Mouse (Mus musculus) adrenal gland, adult 8-10 months (tissue): ENCODE measurements around the gene Myo15. TPM values are rescaled to one million over a fixed set of nuclear protein-coding genes. Genes with fewer than 3 reads are reported as not detected.
A peak's percentile ranks its signal among the peaks of the same experiment; 100 is the strongest.
"Not testable (repeated sequence)": the region's sequence is repeated elsewhere in the genome, so short reads cannot be mapped to it uniquely, and the experiment has no call there.

Experiments used
- DNase-seq: peaks from one replicate; pipeline ENCODE4 v3.0.0; 2022
- total RNA-seq, 4 experiments: library from RNA; stranded (reverse); gene quantifications; 2 replicates each; pipeline ENCODE4 v1.2.4; 2022

Gene Myo15
- total RNA-seq, 4 experiments from 2014 or later = 0.09 to 0.74 (median 0.39) TPM

GRCm38 (mm10) chr11:60553091-60553490 lies 84.0 kb downstream of the Myo15 start:
- no peak for DNase-seq

GRCm38 (mm10) chr11:60557675-60558074 lies 88.5 kb downstream of the Myo15 start:
- DNase-seq = no peak

- DNase-seq = peak; percentile 34
These were observed 90.2 kb downstream of the Myo15 start for GRCm38 (mm10) chr11:60559342-60559741.

GRCm38 (mm10) chr11:60574006-60574405 lies 104.9 kb downstream of the Myo15 start:
- not testable (repeated sequence) for DNase-seq

Other genes starting within 250 kb of the Myo15 start
- gene Srebf1, start 246.8 kb upstream of the Myo15 start, total RNA-seq = 100 to 1,000 TPM; 165 to 367 (median 213) TPM
- 100 to 1,000 TPM in 3 of 4 experiments, 10 to 100 TPM in 1; 98.4 to 137 (median 112) TPM for gene Tom1l2, start 116.4 kb upstream of the Myo15 start, total RNA-seq
- gene Drc3, start 116.0 kb upstream of the Myo15 start, total RNA-seq = 1 to 10 TPM; 1.8 to 3.8 (median 2.7) TPM
- 10 to 100 TPM; 40.3 to 53.1 (median 48.5) TPM for gene Gid4, start 52.2 kb upstream of the Myo15 start, total RNA-seq
- gene Atpaf2, start 50.9 kb upstream of the Myo15 start, total RNA-seq = 10 to 100 TPM; 53.4 to 66.5 (median 61.3) TPM
- 10 to 100 TPM; 59.8 to 68.9 (median 63.5) TPM for gene Drg2, start 14.7 kb upstream of the Myo15 start, total RNA-seq
- 100 to 1,000 TPM; 111 to 122 (median 113) TPM for gene Alkbh5, start 67.0 kb downstream of the Myo15 start, total RNA-seq
- 10 to 100 TPM; 26.4 to 39.3 (median 32.0) TPM for gene Llgl1, start 230.4 kb downstream of the Myo15 start, total RNA-seq